Mouse (Mus musculus): Measurements from ENCODE around the gene G6pdx. TPM values are rescaled to one million over a fixed set of nuclear protein-coding genes. Genes with fewer than 3 reads are reported as not detected.

Gene G6pdx
- total and polyA plus RNA-seq, 2 experiments from 2014 or later = 40.2 to 55.6 TPM

DNA sequence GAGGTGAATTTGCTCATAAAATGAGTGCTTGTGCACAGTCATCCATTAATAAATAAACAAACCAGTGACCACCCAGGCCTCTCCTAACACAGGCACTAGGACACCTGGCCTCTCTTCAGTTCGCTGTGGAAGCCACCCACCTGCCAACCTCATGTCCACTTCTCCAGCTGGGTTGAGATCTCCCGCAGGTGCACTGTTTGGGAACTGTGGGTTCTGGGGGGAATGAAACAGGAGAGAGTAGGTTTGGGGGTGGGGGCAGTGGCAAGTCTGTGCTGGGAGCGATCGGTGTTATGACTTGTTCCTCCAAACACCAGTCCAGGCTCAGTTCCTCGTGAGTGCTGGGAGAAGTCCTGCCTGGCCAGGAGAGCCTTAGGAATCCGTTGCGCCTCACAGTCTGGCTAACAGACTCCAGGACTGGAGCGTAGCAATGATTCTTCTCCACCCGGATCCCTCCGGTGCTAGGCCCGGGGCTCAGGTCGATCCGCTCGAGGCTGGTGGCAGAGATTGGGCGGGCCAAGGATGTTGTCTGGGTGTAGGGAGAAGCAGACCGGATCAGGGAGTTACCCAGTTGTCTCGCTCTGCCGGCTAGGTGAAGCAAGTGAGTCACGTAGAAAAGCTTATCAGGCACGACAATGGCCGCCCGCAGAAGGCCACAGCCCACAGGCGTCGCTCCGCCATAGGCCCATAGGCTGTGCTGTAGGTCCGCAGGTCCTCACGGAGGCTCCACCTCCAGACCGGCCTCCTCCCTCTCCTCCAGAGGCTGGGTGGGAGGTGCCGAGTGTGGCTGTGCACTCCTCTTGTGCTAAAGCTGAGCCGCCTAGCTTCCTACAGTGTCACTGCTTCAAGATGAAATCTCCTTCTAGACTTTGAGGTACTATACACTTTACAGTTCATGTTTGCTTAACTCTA, 36.2 kb downstream of the G6pdx start, which contains the start of the genes Fam3a and Ikbkg:
Fam3a (minus strand) TSS at position 738 of the 909 bp plus-strand sequence.
Ikbkg (plus strand) TSS at position 756 of the 909 bp plus-strand sequence.
- 22% methylated on average over 29 of the region's 30 CpGs for WGBS
- peak; percentile 72 for TF ChIP-seq CTCF (IDR thresholded peaks at IDR 0.05)

DNA sequence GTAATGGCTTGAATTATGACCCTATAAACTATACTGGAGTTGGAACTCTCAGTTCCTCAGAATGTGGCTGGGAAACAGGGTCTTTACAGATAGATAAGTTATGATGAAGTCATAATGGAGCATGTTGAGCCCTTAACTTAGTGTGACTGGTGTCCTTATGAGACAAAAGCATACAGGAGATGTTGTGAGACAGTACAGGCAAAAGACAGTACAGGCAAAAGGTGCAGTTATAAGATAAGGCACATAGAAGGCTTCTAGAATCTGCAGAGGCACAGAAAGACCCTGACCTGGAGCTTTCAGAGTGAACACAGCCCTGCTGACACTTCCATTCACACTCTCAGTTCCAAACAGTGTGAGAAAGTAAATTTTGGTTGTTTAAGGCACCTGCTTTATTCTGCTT, 40.8 kb downstream of the G6pdx start:
- no peak for ATAC-seq (ENCODE audit: low FRiP score)
- Histone ChIP-seq H3K4me3 (ENCODE audit: low read depth, low read length) (no peak overlapping the region), H3K36me3 (ENCODE audit: insufficient read depth, low read length) (no peaks in the 10 kb centered on the region; the same call in 1 of the 2 replicates), H3K4me1 (ENCODE audit: insufficient read depth, low read length) (0 out of 2 replicates have a peak, but pooled peaks cover 3% of the 10 kb centered on the region), H3K27ac (ENCODE audit: low read depth, low read length) (no peak overlapping the region), H3K4me2 (ENCODE audit: low read depth, low read length, poor library complexity, severe bottlenecking) (no peak overlapping the region), H3K9ac (replicated peaks; ENCODE audit: low read length, poor library complexity, severe bottlenecking) (0 out of 2 replicates have a peak overlapping the region, but pooled peaks have one; percentile 2), H3K27me3 (ENCODE audit: insufficient read depth, low read length) (no peaks in the 10 kb centered on the region), H3K9me3 (ENCODE audit: low read length) (no peaks in the 10 kb centered on the region)
- TF ChIP-seq CTCF (IDR thresholded peaks at IDR 0.05) = no peak
- DNase-seq (ENCODE audit: low spot score) = no peak

More for the DNA sequence above, 36.2 kb downstream of the G6pdx start, which contains the start of the genes Fam3a and Ikbkg:
- H3K9me3 ChIP-seq (ENCODE audit: low read length) = no peaks in the 10 kb centered on the region
- ATAC-seq (ENCODE audit: low FRiP score) = peak; percentile 99
- H3K27me3 ChIP-seq (ENCODE audit: insufficient read depth, low read length) = no peaks in the 10 kb centered on the region
- H3K27ac ChIP-seq (ENCODE audit: low read depth, low read length) = peak within 1 kb of the TSS; percentile 85
- 0 out of 2 replicates have a peak, but pooled peaks cover 3% of the 10 kb centered on the region for H3K4me1 ChIP-seq (ENCODE audit: insufficient read depth, low read length)
- H3K4me3 ChIP-seq (ENCODE audit: low read depth, low read length) = peak within 1 kb of the TSS; percentile 46
- peak within 1 kb of the TSS; percentile 58 for H3K4me2 ChIP-seq (ENCODE audit: low read depth, low read length, poor library complexity, severe bottlenecking)
- peak within 1 kb of the TSS; percentile 72 for H3K9ac ChIP-seq (replicated peaks; ENCODE audit: low read length, poor library complexity, severe bottlenecking)
- no peaks in the 10 kb centered on the region for H3K36me3 ChIP-seq (ENCODE audit: insufficient read depth, low read length)
- peak; percentile 93 for DNase-seq (ENCODE audit: low spot score)

DNA sequence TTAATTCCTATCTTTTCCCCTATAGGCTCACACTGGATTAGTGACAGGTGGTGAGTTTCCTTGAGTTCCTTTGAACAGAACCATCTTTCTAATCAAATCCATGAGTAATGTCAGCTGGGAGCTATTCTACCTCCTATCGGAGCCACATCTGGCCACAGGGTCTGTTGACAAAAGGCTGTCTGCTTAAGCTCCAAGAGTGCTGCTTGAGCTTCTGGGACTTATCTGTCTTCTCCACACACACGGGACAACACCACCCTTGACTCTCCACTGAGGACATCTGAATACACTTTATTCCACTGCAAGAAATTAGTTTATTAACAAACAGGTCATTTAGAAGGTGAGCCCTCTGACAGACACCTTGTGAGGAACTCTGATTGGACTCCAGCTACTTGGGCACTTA, 44.5 kb downstream of the G6pdx start:
- no peak overlapping the region for H3K4me2 ChIP-seq (ENCODE audit: low read depth, low read length, poor library complexity, severe bottlenecking)
- TF ChIP-seq CTCF (IDR thresholded peaks at IDR 0.05) = no peak
- no peaks in the 10 kb centered on the region for H3K9me3 ChIP-seq (ENCODE audit: low read length)
- no peaks in the 10 kb centered on the region for H3K4me1 ChIP-seq (ENCODE audit: insufficient read depth, low read length)
- DNase-seq (ENCODE audit: low spot score) (no peak), ATAC-seq (ENCODE audit: low FRiP score) (no peak)
- no peaks in the 10 kb centered on the region; the same call in 1 of the 2 replicates for H3K36me3 ChIP-seq (ENCODE audit: insufficient read depth, low read length)
- 87% methylated on average over 2 of the region's 2 CpGs for WGBS
- no peak overlapping the region for H3K9ac ChIP-seq (replicated peaks; ENCODE audit: low read length, poor library complexity, severe bottlenecking)
- no peak overlapping the region for H3K27ac ChIP-seq (ENCODE audit: low read depth, low read length)
- H3K4me3 ChIP-seq (ENCODE audit: low read depth, low read length) = no peak overlapping the region
- no peaks in the 10 kb centered on the region for H3K27me3 ChIP-seq (ENCODE audit: insufficient read depth, low read length)

- ATAC-seq (ENCODE audit: low FRiP score) (peak; percentile 90), DNase-seq (ENCODE audit: low spot score) (peak; percentile 88)
- TF ChIP-seq CTCF (IDR thresholded peaks at IDR 0.05) = 0 out of 2 replicates have a peak, but pooled peaks have one; percentile 4
- no peaks in the 10 kb centered on the region for H3K9me3 ChIP-seq (ENCODE audit: low read length)
- peak within 1 kb of the TSS; percentile 43; the same call in 1 of the 2 replicates for H3K27ac ChIP-seq (ENCODE audit: low read depth, low read length)
- H3K4me3 ChIP-seq (ENCODE audit: low read depth, low read length) = peak within 1 kb of the TSS; percentile 40
- no peaks in the 10 kb centered on the region for H3K4me1 ChIP-seq (ENCODE audit: insufficient read depth, low read length)
- peak within 1 kb of the TSS; percentile 48; the same call in 1 of the 2 replicates for H3K9ac ChIP-seq (replicated peaks; ENCODE audit: low read length, poor library complexity, severe bottlenecking)
- H3K27me3 ChIP-seq (ENCODE audit: insufficient read depth, low read length) = no peaks in the 10 kb centered on the region
- H3K4me2 ChIP-seq (ENCODE audit: low read depth, low read length, poor library complexity, severe bottlenecking) = peak within 1 kb of the TSS; percentile 56
- H3K36me3 ChIP-seq (ENCODE audit: insufficient read depth, low read length) = no peaks in the 10 kb centered on the region
- 29% methylated on average over 31 of the region's 32 CpGs for WGBS
Measured at GRCm38 (mm10) chrX:74372888-74373549, 56.0 kb downstream of the G6pdx start, which contains the start of the genes Ubl4a and Slc10a3. Ubl4a (minus strand) TSS chrX:74373218. Slc10a3 (minus strand) TSS chrX:74373349.

DNA sequence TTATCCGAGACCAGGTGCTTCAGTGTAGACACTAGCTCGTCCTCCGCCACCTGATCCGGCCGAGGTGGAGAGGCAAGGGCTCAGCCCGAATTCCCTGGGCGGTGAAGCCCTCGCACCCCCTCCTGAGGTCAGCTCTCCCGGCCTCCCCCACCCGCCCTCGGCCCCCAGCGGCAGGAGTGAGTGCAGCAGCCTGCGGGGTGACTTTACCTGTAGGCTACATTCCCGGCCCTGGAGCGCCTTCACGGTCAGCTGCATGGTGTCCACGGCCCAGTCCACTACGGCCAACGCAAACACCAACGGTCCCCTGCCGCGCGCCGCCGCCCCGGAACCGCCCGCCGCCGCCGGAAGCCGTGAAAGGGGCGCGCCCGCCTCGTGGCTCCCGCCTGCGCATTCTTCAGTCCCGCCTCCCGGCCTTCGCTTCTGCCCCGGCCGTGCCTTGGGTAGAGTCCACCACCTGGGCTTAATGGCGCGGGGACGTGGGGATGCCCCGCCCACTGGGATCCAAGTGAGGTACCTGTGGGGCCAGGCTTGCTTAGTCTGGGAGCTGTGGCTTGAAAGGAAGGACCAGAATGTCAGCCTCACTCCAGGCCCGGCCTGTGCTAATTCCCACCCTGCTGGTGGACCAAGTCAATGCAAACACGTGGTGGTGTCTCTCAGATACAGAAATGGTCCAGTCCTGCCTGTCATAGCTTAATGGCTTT, 60.6 kb downstream of the G6pdx start:
- H3K4me2 ChIP-seq (ENCODE audit: low read depth, low read length, poor library complexity, severe bottlenecking) = peak overlapping the region; percentile 55
- H3K4me3 ChIP-seq (ENCODE audit: low read depth, low read length) = peak overlapping the region; percentile 51
- H3K27ac ChIP-seq (ENCODE audit: low read depth, low read length) = peak overlapping the region; percentile 83
- no peaks in the 10 kb centered on the region for H3K36me3 ChIP-seq (ENCODE audit: insufficient read depth, low read length)
- peaks cover 5% of the 10 kb centered on the region; the same call in 1 of the 2 replicates for H3K4me1 ChIP-seq (ENCODE audit: insufficient read depth, low read length)
- H3K9me3 ChIP-seq (ENCODE audit: low read length) = no peaks in the 10 kb centered on the region
- no peaks in the 10 kb centered on the region for H3K27me3 ChIP-seq (ENCODE audit: insufficient read depth, low read length)
- H3K9ac ChIP-seq (replicated peaks; ENCODE audit: low read length, poor library complexity, severe bottlenecking) = peak overlapping the region; percentile 74
- peak; percentile 53 for TF ChIP-seq CTCF (IDR thresholded peaks at IDR 0.05)
- peak; percentile 81 for ATAC-seq (ENCODE audit: low FRiP score)
- WGBS = 22% methylated on average over 47 of the region's 49 CpGs
- peak; percentile 62 for DNase-seq (ENCODE audit: low spot score)
